Comparison of ENCODE assay signal across 28 mouse cellular contexts in genomic region chr9:83295453-83295852, GRCm38 (mm10).
"Had no signal": no experiment of that assay in that cellular context is flagged by ENCODE, and none has a peak within 500 bp of the region (broad histone marks: within the 10 kb centered on the region; RNA-seq: fewer than 3 reads in every experiment).

No protein-coding gene starts in this region.

- H3K4me2 ChIP-seq: embryonic facial prominence, embryonic 12.5 days; embryonic facial prominence, embryonic 13.5 days; embryonic facial prominence, embryonic 15.5 days; forebrain, embryonic 12.5 days; forebrain, embryonic 13.5 days; forebrain, embryonic 15.5 days had no signal

- ATAC-seq: forebrain, embryonic 13.5 days; forebrain, embryonic 14.5 days; forebrain, embryonic 15.5 days; forebrain, embryonic 16.5 days; forebrain, postnatal 0 days had no signal

- H3K9me3 ChIP-seq: embryonic facial prominence, embryonic 10.5 days; embryonic facial prominence, embryonic 12.5 days; embryonic facial prominence, embryonic 13.5 days; embryonic facial prominence, embryonic 15.5 days; forebrain, embryonic 10.5 days; forebrain, embryonic 12.5 days; forebrain, embryonic 13.5 days; forebrain, embryonic 15.5 days had no signal

- H3K36me3 ChIP-seq: embryonic facial prominence, embryonic 10.5 days; embryonic facial prominence, embryonic 12.5 days; embryonic facial prominence, embryonic 13.5 days; embryonic facial prominence, embryonic 15.5 days; forebrain, embryonic 10.5 days; forebrain, embryonic 12.5 days; forebrain, embryonic 15.5 days had no signal

- H3K4me1 ChIP-seq: embryonic facial prominence, embryonic 10.5 days; embryonic facial prominence, embryonic 12.5 days; embryonic facial prominence, embryonic 15.5 days; forebrain, embryonic 10.5 days; forebrain, embryonic 12.5 days; forebrain, embryonic 13.5 days; forebrain, embryonic 15.5 days had no signal

- H3K27ac ChIP-seq: embryonic facial prominence, embryonic 10.5 days; embryonic facial prominence, embryonic 12.5 days; embryonic facial prominence, embryonic 13.5 days; embryonic facial prominence, embryonic 15.5 days; forebrain, embryonic 10.5 days; forebrain, embryonic 12.5 days; forebrain, embryonic 13.5 days; forebrain, embryonic 15.5 days; gastrocnemius, adult 2 months; heart, adult 2 months had no signal

- DNase-seq: cerebellum, adult 8-10 months; cerebellum, adult 9-10 months; cerebellum, adult 9-11 months; cerebellum, postnatal 10 days; cerebellum, postnatal 14 days; cerebellum, postnatal 25 days; cerebellum, postnatal 36 days; embryo, embryonic 11 days; forebrain, postnatal 0 days; gastrocnemius, adult 2 months; gastrocnemius, postnatal 10 days; gastrocnemius, postnatal 14 days; gastrocnemius, postnatal 25 days; gastrocnemius, postnatal 36 days; heart, adult 11 months; heart, adult 18-20 months; heart, adult 2 months had no signal

- H3K27me3 ChIP-seq: embryonic facial prominence, embryonic 12.5 days; embryonic facial prominence, embryonic 13.5 days; embryonic facial prominence, embryonic 15.5 days; forebrain, embryonic 12.5 days; forebrain, embryonic 13.5 days; forebrain, embryonic 15.5 days had no signal

- H3K4me3 ChIP-seq: embryonic facial prominence, embryonic 10.5 days; embryonic facial prominence, embryonic 12.5 days; embryonic facial prominence, embryonic 13.5 days; embryonic facial prominence, embryonic 15.5 days; erythroblast, embryonic 14.5 days; forebrain, embryonic 10.5 days; forebrain, embryonic 12.5 days; forebrain, embryonic 13.5 days; forebrain, embryonic 15.5 days; gastrocnemius, adult 2 months; heart, adult 2 months had no signal

- H3K9ac ChIP-seq: embryonic facial prominence, embryonic 12.5 days; embryonic facial prominence, embryonic 13.5 days; embryonic facial prominence, embryonic 15.5 days; forebrain, embryonic 12.5 days; forebrain, embryonic 13.5 days; forebrain, embryonic 15.5 days; forebrain, postnatal 0 days had no signal
